Mouse (Mus musculus): ENCODE results near the gene Ube2d1. TPM values are rescaled to one million over a fixed set of nuclear protein-coding genes. Genes with fewer than 3 reads are reported as not detected.

The Ube2d1 gene
- total and polyA plus RNA-seq, 3 experiments, result 1.0 to 7.7 (median 3.8) TPM

- no peak overlapping the region for H3K4me3 ChIP-seq (replicated peaks in 1 of 3; ENCODE audit: low read depth in 2 of 3, low read length in 2 of 3, poor library complexity in 1 of 3)
- H3K4me1 ChIP-seq (ENCODE audit: control insufficient read depth in 1 of 2, insufficient read depth in 2 of 2), result peaks cover 0 to 3% of the 10 kb centered on the region in 2 experiments; a peak in 1 of 4 replicates
- H3K27me3 ChIP-seq (replicated peaks), result no peaks in the 10 kb centered on the region
- no peak overlapping the region for H3K4me2 ChIP-seq (ENCODE audit: insufficient read depth, low read depth, poor library complexity, severe bottlenecking)
- no peak overlapping the region for H3K9ac ChIP-seq (ENCODE audit: insufficient read depth, low read depth)
- peaks cover 36 to 61% of the 10 kb centered on the region in 2 experiments for H3K36me3 ChIP-seq (replicated peaks in 1 of 2; ENCODE audit: control insufficient read depth in 1 of 2, insufficient read depth in 1 of 2, low read length in 1 of 2)
- H3K79me2 ChIP-seq (replicated peaks; ENCODE audit: control insufficient read depth, extremely low read depth, insufficient read depth, poor library complexity, severe bottlenecking), result no peaks in the 10 kb centered on the region; the same call in none of the 2 replicates
- no peak overlapping the region for H3K27ac ChIP-seq (ENCODE audit: insufficient read depth, low read depth)
- TF ChIP-seq SIN3A (IDR thresholded peaks at IDR 0.05; ENCODE audit: low read length), result no peak
- no peak for DNase-seq (ENCODE audit: extremely low read depth)
- dilution Hi-C loops (cut with MboI; ENCODE audit: extremely low pct_ligation_motif_present, extremely low pct_unique_long_range_greater_than_20kb, low sequenced_read_pairs) (no loop called here), in situ Hi-C loops (cut with MboI; ENCODE audit: low pct_ligation_motif_present, low pct_unique_long_range_greater_than_20kb, low sequenced_read_pairs) (no loop called here)
- no peaks in the 10 kb centered on the region for H3K9me3 ChIP-seq (replicated peaks; ENCODE audit: low read length)
Observed at GRCm38 (mm10) chr10:71328870-71329269, 43.8 kb upstream of the Ube2d1 start.

- Histone ChIP-seq H3K9me3 (replicated peaks; ENCODE audit: low read length) (no peaks in the 10 kb centered on the region), H3K4me3 (replicated peaks in 1 of 3; ENCODE audit: low read depth in 2 of 3, low read length in 2 of 3, poor library complexity in 1 of 3) (no peak overlapping the region), H3K27me3 (replicated peaks) (no peaks in the 10 kb centered on the region), H3K79me2 (replicated peaks; ENCODE audit: control insufficient read depth, extremely low read depth, insufficient read depth, poor library complexity, severe bottlenecking) (no peaks in the 10 kb centered on the region; the same call in none of the 2 replicates), H3K9ac (ENCODE audit: insufficient read depth, low read depth) (no peak overlapping the region), H3K4me1 (ENCODE audit: control insufficient read depth in 1 of 2, insufficient read depth in 2 of 2) (peaks cover 0 to 3% of the 10 kb centered on the region in 2 experiments; a peak in 1 of 4 replicates), H3K4me2 (ENCODE audit: insufficient read depth, low read depth, poor library complexity, severe bottlenecking) (no peak overlapping the region), H3K36me3 (replicated peaks in 1 of 2; ENCODE audit: control insufficient read depth in 1 of 2, insufficient read depth in 1 of 2, low read length in 1 of 2) (peaks cover 32 to 56% of the 10 kb centered on the region in 2 experiments), H3K27ac (ENCODE audit: insufficient read depth, low read depth) (no peak overlapping the region)
- in situ Hi-C loops (cut with MboI; ENCODE audit: low pct_ligation_motif_present, low pct_unique_long_range_greater_than_20kb, low sequenced_read_pairs), result no loop called here
- TF ChIP-seq RAD21 (IDR thresholded peaks at IDR 0.05; ENCODE audit: low read depth, low read length), result no peak
- no peak for TF ChIP-seq KAT2A (IDR thresholded peaks at IDR 0.05; ENCODE audit: insufficient replicate concordance, low read length)
- TF ChIP-seq POLR2AphosphoS2 (IDR thresholded peaks at IDR 0.05; ENCODE audit: low read depth, low read length), result no peak
- no peak for TF ChIP-seq TBP (conservative IDR thresholded peaks at IDR 0.05; ENCODE audit: low read depth, low read length)
- no peak for TF ChIP-seq CTCF (conservative IDR thresholded peaks at IDR 0.05 in 1 of 2, IDR thresholded peaks at IDR 0.05 in 1 of 2; ENCODE audit: low read depth in 2 of 2, low read length in 2 of 2)
- TF ChIP-seq BHLHE40 (IDR thresholded peaks at IDR 0.05; ENCODE audit: low read depth, low read length), result no peak
- TF ChIP-seq NRF1 (IDR thresholded peaks at IDR 0.05; ENCODE audit: low read depth, low read length), result no peak
- no peak for TF ChIP-seq JUN (IDR thresholded peaks at IDR 0.05; ENCODE audit: insufficient read depth, low read depth, low read length)
- TF ChIP-seq PAX5 (IDR thresholded peaks at IDR 0.05; ENCODE audit: low read length), result no peak
- no peak for TF ChIP-seq USF2 (conservative IDR thresholded peaks at IDR 0.05; ENCODE audit: low read depth, low read length)
- no peak for TF ChIP-seq POLR2A (IDR thresholded peaks at IDR 0.05; ENCODE audit: low read depth, low read length)
- no peak for TF ChIP-seq MAZ (IDR thresholded peaks at IDR 0.05; ENCODE audit: low read depth, low read length)
- TF ChIP-seq CHD1 (IDR thresholded peaks at IDR 0.05; ENCODE audit: low read depth, low read length), result no peak
- TF ChIP-seq NELFE (IDR thresholded peaks at IDR 0.05; ENCODE audit: low read depth, low read length), result no peak
- no peak for TF ChIP-seq USF1 (IDR thresholded peaks at IDR 0.05; ENCODE audit: low read depth, low read length)
- TF ChIP-seq GABPA (IDR thresholded peaks at IDR 0.05; ENCODE audit: insufficient replicate concordance, low read depth, low read length), result no peak
- no peak for TF ChIP-seq ZC3H11A (IDR thresholded peaks at IDR 0.05; ENCODE audit: low read depth, low read length)
- TF ChIP-seq ZNF384 (IDR thresholded peaks at IDR 0.05; ENCODE audit: low read depth, low read length), result no peak
- no peak for TF ChIP-seq MXI1 (IDR thresholded peaks at IDR 0.05; ENCODE audit: low read depth, low read length)
- TF ChIP-seq MEF2A (IDR thresholded peaks at IDR 0.05; ENCODE audit: borderline replicate concordance, low read depth, low read length), result no peak
- dilution Hi-C loops (cut with MboI; ENCODE audit: extremely low pct_ligation_motif_present, extremely low pct_unique_long_range_greater_than_20kb, low sequenced_read_pairs), result no loop called here
- DNase-seq (ENCODE audit: extremely low read depth), result no peak
Observed at GRCm38 (mm10) chr10:71328382-71328781, 43.3 kb upstream of the Ube2d1 start.
